In the genomic region with DNA sequence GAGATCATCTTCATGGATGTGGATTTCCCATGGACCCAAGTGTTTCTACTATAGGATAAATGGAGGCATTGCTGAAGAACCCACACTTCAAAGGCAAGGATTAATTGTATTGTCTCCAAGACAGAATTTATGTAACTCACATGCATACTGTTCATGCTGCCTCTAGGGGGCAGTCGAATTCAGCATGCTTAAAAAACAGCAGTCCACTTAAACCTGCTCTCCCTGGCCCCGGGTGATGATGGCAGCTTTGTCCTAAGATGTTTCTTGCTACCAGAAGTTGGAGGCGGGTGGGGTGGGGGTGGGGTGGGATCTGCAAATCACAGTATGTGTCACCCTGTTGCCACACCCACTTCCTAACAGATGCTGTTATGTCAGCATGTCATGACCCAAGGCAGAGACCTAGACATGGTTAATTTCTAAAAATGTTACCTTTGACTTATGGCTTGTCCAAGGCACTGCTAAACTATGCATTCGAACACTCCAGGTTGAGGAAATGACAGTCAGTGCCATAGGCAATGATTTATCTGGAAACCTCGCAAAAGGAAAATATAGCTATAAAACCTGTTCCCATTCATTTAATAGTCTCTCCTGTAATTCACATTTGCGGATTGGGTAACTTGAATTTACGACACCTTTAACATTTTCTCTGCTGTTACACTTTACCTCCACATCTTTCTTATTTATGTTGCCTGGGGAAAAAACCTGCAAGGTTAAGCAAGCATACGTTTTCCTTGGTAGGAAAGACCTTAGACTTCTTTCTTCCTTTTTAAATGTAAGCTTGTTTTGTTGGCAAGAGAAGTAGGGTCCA, we compare ENCODE assay signal across 9 mouse cellular contexts.
DNase-seq lines count a peak whose midpoint lies in the region; ATAC-seq lines count a peak whose summit lies in the region.
"Had no signal": no experiment of that assay in that cellular context is flagged by ENCODE, and none has a peak within 500 bp of the region (broad histone marks: within the 10 kb centered on the region; RNA-seq: fewer than 3 reads in every experiment).

No protein-coding gene starts in this region.

- H3K27ac ChIP-seq in limb, embryonic 11.5 days (replicated peaks; ENCODE audit: low read depth, low read length) = no peak overlapping the region
- H3K27ac ChIP-seq: heart, embryonic 13.5 days had no signal

- DNase-seq in adrenal gland, postnatal 36 days = peak; percentile 2 to 38
- DNase-seq in adrenal gland, adult 2 months = no peak
- DNase-seq in layer of hippocampus, postnatal 10 days (ENCODE audit: low spot score in 2 of 2) = peak; percentile 13 to 25
- DNase-seq in layer of hippocampus, adult 11-12 months (ENCODE audit: low spot score) = no peak
- DNase-seq in c-Kit-positive CD71-positive TER-119-positive erythroid progenitor cells, embryonic 14.5 days (ENCODE audit: low spot score) = peak; percentile 3
- DNase-seq in limb, embryonic 11.5 days (ENCODE audit: low spot score) = peak; percentile 74
- DNase-seq in spleen, adult 18-20 months = no peak

- WGBS in limb, embryonic 11.5 days = 35% methylated on average over 8 of the region's 8 CpGs

- H3K36me3 ChIP-seq in limb, embryonic 11.5 days (ENCODE audit: control insufficient read depth, insufficient read depth, low read length) = no peaks in the 10 kb centered on the region
- H3K36me3 ChIP-seq: heart, embryonic 13.5 days had no signal

- no peak overlapping the region for H3K9ac ChIP-seq in limb, embryonic 11.5 days (ENCODE audit: low read length)
- H3K9ac ChIP-seq: heart, embryonic 13.5 days had no signal

- no peaks in the 10 kb centered on the region for H3K4me1 ChIP-seq in limb, embryonic 11.5 days (ENCODE audit: control insufficient read depth, insufficient read depth, low read length)
- H3K4me1 ChIP-seq: heart, embryonic 13.5 days had no signal

- H3K4me2 ChIP-seq in limb, embryonic 11.5 days (ENCODE audit: low read depth, severe bottlenecking) = no peak overlapping the region
- H3K4me2 ChIP-seq: heart, embryonic 13.5 days had no signal

- H3K4me3 ChIP-seq in limb, embryonic 11.5 days (ENCODE audit: low read depth, low read length) = no peak overlapping the region
- H3K4me3 ChIP-seq: heart, embryonic 13.5 days had no signal

- no peaks in the 10 kb centered on the region for H3K9me3 ChIP-seq in limb, embryonic 11.5 days (ENCODE audit: control insufficient read depth, low read length)
- H3K9me3 ChIP-seq: heart, embryonic 13.5 days had no signal

- ATAC-seq in limb, embryonic 11.5 days (ENCODE audit: insufficient number of reproducible peaks, low FRiP score, low TSS enrichment, low read depth) = peak; percentile 54; the same call in 1 of the 2 replicates
- no peak for ATAC-seq in erythroblast, adult 5-6 weeks (replicated peaks; ENCODE audit: low FRiP score, poor library complexity, severe bottlenecking)

- H3K27me3 ChIP-seq in limb, embryonic 11.5 days (ENCODE audit: control insufficient read depth, insufficient read depth, low read length) = no peaks in the 10 kb centered on the region
- H3K27me3 ChIP-seq: heart, embryonic 13.5 days had no signal

Comparison
In these comparisons a context has a peak if more than half of its experiments do, and no peak if none do; other contexts are left out.
1. DNase-seq: peak in adrenal gland, postnatal 36 days (2 of 2), layer of hippocampus, postnatal 10 days (2 of 2), c-Kit-positive CD71-positive TER-119-positive erythroid progenitor cells, embryonic 14.5 days (single experiment) and limb, embryonic 11.5 days (single experiment); none in adrenal gland, adult 2 months (single experiment), layer of hippocampus, adult 11-12 months (single experiment) and spleen, adult 18-20 months (0 of 2).